Mouse (Mus musculus) kidney, adult 9 months (tissue): ENCODE results near the gene Preb.

Source experiments
- DNase-seq: peaks from one replicate; pipeline ENCODE4 v3.0.0; 2022

Gene Preb

GRCm38 (mm10) chr5:30920621-30921020, 39.5 kb downstream of the Preb start:
- DNase-seq: peak; percentile 63

GRCm38 (mm10) chr5:30919831-30920614, 40.1 kb downstream of the Preb start:
- DNase-seq: peak; percentile 42

- no peak for DNase-seq
Measured at GRCm38 (mm10) chr5:30918691-30919090, 41.5 kb downstream of the Preb start.

GRCm38 (mm10) chr5:30917891-30918670, 42.1 kb downstream of the Preb start:
- peak; percentile 27 for DNase-seq

GRCm38 (mm10) chr5:30917348-30917747, 42.8 kb downstream of the Preb start:
- no peak for DNase-seq

DNA sequence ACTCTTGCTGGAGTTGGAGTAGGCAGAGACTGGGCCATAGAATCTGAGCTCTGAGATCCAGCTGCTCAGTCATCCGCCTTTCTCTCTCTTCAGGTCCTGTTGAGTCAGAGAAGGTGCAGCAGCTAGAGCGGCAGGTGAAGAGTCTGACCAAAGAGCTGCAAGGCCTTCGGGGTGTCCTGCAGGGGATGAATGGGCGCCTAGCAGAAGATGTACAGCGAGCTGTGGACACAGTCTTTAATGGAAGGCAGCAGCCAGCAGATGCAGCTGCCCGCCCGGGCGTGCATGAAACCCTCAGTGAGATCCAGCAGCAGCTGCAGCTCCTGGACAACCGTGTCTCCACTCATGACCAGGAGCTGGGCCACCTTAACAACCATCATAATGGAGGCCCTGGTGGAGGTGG, 43.3 kb downstream of the Preb start:
- no peak for DNase-seq

DNA sequence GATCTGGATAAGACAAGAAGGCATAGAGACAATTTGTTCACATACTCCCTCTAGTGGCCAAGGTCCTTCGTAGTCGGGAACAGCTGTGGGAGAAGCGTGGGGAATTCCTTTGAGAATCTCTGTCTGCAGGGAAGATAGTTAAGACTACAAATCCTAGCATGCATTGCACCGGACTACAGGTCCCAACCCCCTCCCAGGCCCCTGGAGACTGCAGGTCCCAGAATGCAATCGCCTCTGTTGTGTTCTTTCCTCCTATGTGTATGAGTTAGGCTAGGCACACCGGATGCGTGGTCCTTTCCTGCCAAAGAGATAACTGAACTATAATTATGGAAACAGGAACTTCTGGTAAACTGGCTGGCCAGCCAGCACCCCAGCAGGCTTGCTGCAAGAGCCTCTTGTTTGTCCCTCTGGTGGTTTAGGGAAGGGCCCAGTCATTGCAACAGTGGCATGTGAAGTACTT, 44.2 kb downstream of the Preb start:
- peak; percentile 98 for DNase-seq

DNA sequence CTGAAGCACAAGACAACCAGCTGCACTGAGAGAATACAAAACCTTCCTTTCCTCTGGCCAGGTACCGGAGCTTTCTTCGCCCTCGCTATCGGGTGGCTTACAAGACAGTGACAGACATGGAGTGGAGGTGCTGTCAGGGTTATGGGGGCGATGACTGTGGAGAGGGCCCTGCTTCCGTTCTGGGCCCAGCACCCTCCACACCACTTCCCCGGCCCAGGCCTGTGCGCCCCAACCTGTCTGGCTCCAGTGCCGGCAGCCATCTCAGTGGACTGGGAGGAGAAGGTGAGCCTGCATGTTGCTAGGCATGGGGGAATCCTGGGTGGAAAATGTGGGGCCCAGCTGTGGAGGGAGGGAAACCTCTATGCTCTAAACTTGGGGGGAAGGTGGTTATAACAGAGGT, 44.7 kb downstream of the Preb start:
- DNase-seq: no peak

DNA sequence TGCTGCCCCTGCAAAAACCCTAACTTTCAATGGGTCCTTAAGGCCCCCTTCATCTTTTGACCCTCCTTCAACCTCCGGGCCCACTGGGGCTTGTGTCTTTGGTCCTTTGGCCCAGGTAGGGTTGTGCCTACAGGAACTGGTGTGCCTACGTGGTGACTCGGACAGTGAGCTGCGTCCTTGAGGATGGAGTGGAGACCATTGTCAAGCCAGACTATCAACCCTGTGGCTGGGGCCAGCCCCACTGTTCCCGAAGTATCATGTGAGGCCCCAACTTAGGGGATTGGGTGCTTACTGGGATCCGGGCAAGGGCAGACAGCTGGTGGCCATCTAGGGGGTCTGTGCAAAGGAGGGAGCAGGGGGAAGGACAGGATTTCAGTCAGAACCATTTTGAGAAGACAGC, 45.3 kb downstream of the Preb start:
- DNase-seq: no peak

DNA sequence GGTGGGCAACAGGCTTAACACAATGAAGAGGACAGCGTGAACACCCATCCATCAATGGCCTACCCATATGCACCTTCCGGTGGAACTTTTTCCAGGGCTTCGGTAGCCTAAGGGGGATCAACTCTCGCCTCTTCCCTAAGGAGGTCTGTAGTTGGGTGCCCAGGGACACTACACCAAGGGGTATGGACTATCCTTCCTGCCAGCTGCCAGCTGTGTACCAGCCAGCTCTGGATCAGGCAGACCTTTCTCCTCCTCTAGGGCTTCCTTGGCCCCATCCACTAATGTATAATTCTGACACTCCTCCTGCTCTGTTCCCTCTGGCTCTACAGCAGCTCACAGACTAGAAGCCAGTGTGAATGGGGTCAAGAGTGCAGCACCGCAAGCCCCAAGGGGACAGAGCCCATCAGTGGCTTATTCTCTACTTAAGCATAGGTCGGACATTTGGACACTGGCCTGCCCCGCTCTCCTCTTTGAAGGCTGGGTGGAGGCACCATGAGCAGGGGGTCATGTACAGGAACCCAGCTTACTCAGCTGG, 46.0 kb downstream of the Preb start:
- DNase-seq: no peak

DNA sequence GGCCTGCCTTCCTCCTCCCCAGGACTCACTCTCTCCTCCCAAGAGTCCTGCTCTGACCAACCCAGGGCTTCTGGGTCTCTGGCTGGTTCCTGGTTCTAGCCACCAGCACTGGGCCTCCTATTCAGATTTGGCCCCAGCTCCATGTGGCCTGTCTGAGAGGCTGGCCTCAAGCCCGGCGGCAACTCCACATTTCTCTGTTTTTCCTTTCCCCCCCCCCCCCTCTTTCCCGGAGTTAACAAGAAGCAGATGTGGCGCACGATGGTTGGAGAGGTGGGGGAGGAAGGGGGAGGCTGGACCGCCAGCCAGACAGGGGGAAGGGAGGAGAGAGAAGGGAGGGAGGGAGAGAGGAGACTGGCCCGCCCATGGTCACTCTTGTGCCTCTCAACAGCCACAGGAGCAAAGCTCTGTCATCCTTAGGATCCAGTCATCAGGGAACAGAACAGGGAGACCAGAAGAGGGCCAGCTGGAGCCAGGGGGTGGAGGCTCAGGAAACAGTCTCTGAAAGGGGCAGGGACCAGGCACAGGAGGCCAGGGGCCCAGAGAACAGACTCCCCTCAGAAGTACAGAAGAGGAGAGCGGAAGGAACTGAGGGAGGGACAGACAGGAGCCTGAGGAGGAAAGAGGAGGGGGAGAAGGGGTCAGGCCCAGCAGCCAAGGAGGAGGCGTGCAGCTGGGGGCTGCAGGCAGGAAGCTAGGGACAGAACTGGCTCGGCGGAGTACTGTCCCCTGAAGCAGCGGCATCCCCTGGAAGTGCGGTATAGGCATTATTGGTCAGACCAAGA, 46.9 kb downstream of the Preb start, which contains the start of gene Emilin1:
Emilin1 (plus strand) TSS at position 343 of the 782 bp plus-strand sequence.
- DNase-seq: no peak

DNA sequence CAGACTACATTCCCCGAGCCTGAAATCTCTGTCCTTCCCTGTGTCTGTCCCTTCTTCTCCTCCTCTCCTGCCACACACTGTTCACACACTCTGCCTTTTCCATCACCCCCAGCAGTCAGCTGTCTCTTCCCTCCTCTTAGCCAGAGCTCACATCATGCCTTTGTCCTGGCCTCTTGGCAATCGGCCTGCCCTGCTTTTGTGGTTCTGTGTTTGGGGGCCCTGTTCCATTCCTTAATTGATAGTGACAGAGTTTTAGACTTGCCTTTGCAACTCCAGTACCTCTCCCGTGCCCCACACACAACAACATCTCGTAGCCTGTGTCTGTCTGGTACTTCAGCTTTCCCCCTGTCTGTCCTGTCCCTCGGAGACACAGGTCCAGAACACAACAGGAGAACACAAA, 48.0 kb downstream of the Preb start:
- DNase-seq: no peak

GRCm38 (mm10) chr5:30910481-30910880, 49.7 kb downstream of the Preb start:
- no peak for DNase-seq

DNA sequence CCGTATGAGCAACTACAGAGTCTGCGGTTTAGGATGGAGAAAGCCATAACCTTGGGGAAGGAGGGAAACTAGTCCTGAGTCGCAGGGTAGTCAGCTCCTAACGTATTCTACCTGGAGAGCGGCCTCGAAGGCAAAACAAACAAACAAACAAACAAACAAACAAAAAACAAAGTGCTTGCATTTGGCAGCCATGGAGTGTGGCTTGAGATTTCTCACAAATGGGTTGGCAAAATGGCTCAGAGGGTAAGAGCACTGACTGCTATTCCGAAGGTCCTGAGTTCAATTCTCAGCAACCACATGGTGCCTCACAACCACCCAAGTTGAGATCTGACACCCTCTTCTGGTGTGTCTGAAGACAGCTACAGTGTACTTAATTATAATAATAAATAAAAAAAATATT, 50.3 kb downstream of the Preb start:
- no peak for DNase-seq

GRCm38 (mm10) chr5:30909300-30909659, 50.9 kb downstream of the Preb start:
- DNase-seq: peak; percentile 93

GRCm38 (mm10) chr5:30908426-30909299, 51.5 kb downstream of the Preb start:
- no peak for DNase-seq

- peak; percentile 98 for DNase-seq
Measured at GRCm38 (mm10) chr5:30907413-30908059, 52.6 kb downstream of the Preb start, which contains the start of gene Ost4. Ost4 (minus strand) TSS chr5:30907788.

DNA sequence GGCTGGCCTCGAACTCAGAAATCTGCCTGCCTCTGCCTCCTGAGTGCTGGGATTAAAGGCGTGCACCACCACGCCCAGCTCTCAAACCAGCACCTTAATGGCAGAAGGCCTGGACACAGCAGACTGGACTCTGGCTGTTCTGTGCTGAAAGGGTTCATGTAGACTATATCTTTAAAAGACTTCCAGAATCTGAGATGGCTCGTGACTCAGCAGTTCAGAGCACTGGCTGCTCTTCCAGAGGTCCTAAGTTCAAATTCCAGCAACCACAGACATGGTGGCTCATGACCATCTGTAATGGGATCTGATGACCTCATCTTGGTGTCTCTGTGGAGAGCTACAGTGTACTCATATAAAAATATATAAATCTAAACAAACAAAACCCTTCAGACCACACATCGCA, 58.3 kb downstream of the Preb start:
- DNase-seq: no peak
